Mouse (Mus musculus) hindbrain, embryonic 14.5 days (tissue): ENCODE data around the gene Chd6. TPM values are rescaled to one million over a fixed set of nuclear protein-coding genes. Genes with fewer than 3 reads are reported as not detected.

Source experiments
- ATAC-seq: fragments of 200-750 bp; cut with Nextera tagmentation; 2 replicates; pipeline ENCODE4 v1.8.0; 2017; ENCODE audit warnings: moderate number of reproducible peaks, mild to moderate bottlenecking, moderate TSS enrichment, moderate library complexity; ENCODE audit not compliant: low FRiP score
- DNase-seq: peaks from one replicate; pipeline ENCODE4 v3.0.0-alpha.2; 2015; ENCODE audit warnings: low spot score
- H3K27ac ChIP-seq: fragments of 300-500 bp; sonication (generic); 2 replicates; pipeline ENCODE4 v1.5.1; 2014; ENCODE audit warnings: mild to moderate bottlenecking, moderate library complexity
- H3K27me3 ChIP-seq: fragments of 300-500 bp; sonication (generic); 2 replicates; pipeline ENCODE4 v1.6.1; 2014; ENCODE audit warnings: mild to moderate bottlenecking, low read length, mixed read lengths; ENCODE audit not compliant: control insufficient read depth, insufficient read depth
- H3K36me3 ChIP-seq: fragments of 300-500 bp; sonication (generic); replicated peaks from 2 replicates; pipeline ENCODE4 v1.6.1; 2014; ENCODE audit not compliant: control insufficient read depth, insufficient read depth
- H3K4me1 ChIP-seq: fragments of 300-500 bp; sonication (generic); replicated peaks from 2 replicates; pipeline ENCODE4 v1.6.1; 2014; ENCODE audit warnings: antibody characterized with exemption, low read length, mixed read lengths; ENCODE audit not compliant: control insufficient read depth, insufficient read depth
- H3K4me2 ChIP-seq: fragments of 300-500 bp; sonication (generic); replicated peaks from 2 replicates; pipeline ENCODE4 v1.6.1; 2014; ENCODE audit warnings: mild to moderate bottlenecking, moderate library complexity
- H3K4me3 ChIP-seq: fragments of 300-500 bp; sonication (generic); replicated peaks from 2 replicates; pipeline ENCODE4 v1.5.1; 2014; ENCODE audit warnings: mild to moderate bottlenecking, low read length
- H3K9ac ChIP-seq: fragments of 300-500 bp; sonication (generic); 2 replicates; pipeline ENCODE4 v1.6.1; 2014
- H3K9me3 ChIP-seq: fragments of 300-500 bp; sonication (generic); 2 replicates; pipeline ENCODE4 v1.6.1; 2016; ENCODE audit warnings: low read length; ENCODE audit not compliant: control insufficient read depth
- WGBS: fragments of 180-500 bp; shearing (Covaris S2); extraction: QIAGEN DNeasy Blood & Tissue Kit; methylation state at CpG from one replicate; pipeline ENCODE4 v1.1.7; 2014; 5-methylcytosine and 5-hydroxymethylcytosine counted together
- polyA plus RNA-seq: library from polyadenylated mRNA; unstranded; fragments of >200 nt; fragmentation: Nextera tagmentation; extraction: Ambion mirVana; gene quantifications from 2 replicates; pipeline ENCODE4 v1.2.1, GENCODE M21; 2014

Gene Chd6
- polyA plus RNA-seq, 1 experiment from 2014 or later, result 31.5 TPM

- H3K4me2 ChIP-seq, result no peak overlapping the region
- H3K4me1 ChIP-seq, result peaks cover 18% of the 10 kb centered on the region
- no peak for DNase-seq
- 79% methylated on average over 5 of the region's 5 CpGs for WGBS
- H3K4me3 ChIP-seq, result no peak overlapping the region
- H3K27ac ChIP-seq, result no peak overlapping the region
- H3K36me3 ChIP-seq, result no peaks in the 10 kb centered on the region
- H3K9ac ChIP-seq, result no peak overlapping the region
- no peaks in the 10 kb centered on the region for H3K9me3 ChIP-seq
- H3K27me3 ChIP-seq, result no peaks in the 10 kb centered on the region
- ATAC-seq, result no peak
Observed at GRCm38 (mm10) chr2:161112011-161112410, 3.1 kb upstream of the Chd6 start.

- Histone ChIP-seq H3K27me3 (no peaks in the 10 kb centered on the region), H3K4me1 (peaks cover 23% of the 10 kb centered on the region), H3K36me3 (no peaks in the 10 kb centered on the region), H3K27ac (peak overlapping the region; percentile 87), H3K9ac (peak overlapping the region; percentile 70), H3K4me3 (peak overlapping the region; percentile 94), H3K4me2 (peak overlapping the region; percentile 56), H3K9me3 (no peaks in the 10 kb centered on the region)
- under 1% methylated on average over 26 of the region's 26 CpGs for WGBS
- DNase-seq, result peak; percentile 64
- ATAC-seq, result peak; percentile 24
Observed at GRCm38 (mm10) chr2:161109398-161109821, 535 bp upstream of the Chd6 start.

- 1% methylated on average over 62 of the region's 77 CpGs for WGBS
- Histone ChIP-seq H3K4me3 (peak overlapping the region; percentile 94), H3K36me3 (no peaks in the 10 kb centered on the region), H3K4me2 (peak overlapping the region; percentile 69), H3K9ac (peak overlapping the region; percentile 83), H3K4me1 (peaks cover 23% of the 10 kb centered on the region), H3K9me3 (no peaks in the 10 kb centered on the region), H3K27ac (peak overlapping the region; percentile 95), H3K27me3 (no peaks in the 10 kb centered on the region)
- DNase-seq (peak; percentile 32), ATAC-seq (peak; percentile 68)
Observed at GRCm38 (mm10) chr2:161108085-161108927, 569 bp downstream of the Chd6 start.

GRCm38 (mm10) chr2:161107236-161107635, 1.6 kb downstream of the Chd6 start:
- peaks cover 23% of the 10 kb centered on the region for H3K4me1 ChIP-seq
- 63% methylated on average over 2 of the region's 2 CpGs for WGBS
- DNase-seq, result no peak
- no peak for ATAC-seq
- H3K9ac ChIP-seq, result peak overlapping the region; percentile 83
- no peaks in the 10 kb centered on the region for H3K9me3 ChIP-seq
- H3K27me3 ChIP-seq, result no peaks in the 10 kb centered on the region
- peak overlapping the region; percentile 69 for H3K4me2 ChIP-seq
- H3K4me3 ChIP-seq, result peak overlapping the region; percentile 94
- H3K27ac ChIP-seq, result no peak overlapping the region
- H3K36me3 ChIP-seq, result no peaks in the 10 kb centered on the region

- H3K36me3 ChIP-seq, result no peaks in the 10 kb centered on the region
- H3K4me2 ChIP-seq, result no peak overlapping the region
- no peak for ATAC-seq
- no peaks in the 10 kb centered on the region for H3K9me3 ChIP-seq
- H3K4me1 ChIP-seq, result peaks cover 15% of the 10 kb centered on the region
- DNase-seq, result no peak
- H3K27ac ChIP-seq, result no peak overlapping the region
- no peak overlapping the region for H3K9ac ChIP-seq
- H3K4me3 ChIP-seq, result no peak overlapping the region
- 75% methylated on average over 5 of the region's 5 CpGs for WGBS
- no peaks in the 10 kb centered on the region for H3K27me3 ChIP-seq
Observed at GRCm38 (mm10) chr2:161103769-161104168, 5.1 kb downstream of the Chd6 start.

- ATAC-seq (no peak), DNase-seq (no peak)
- no peak overlapping the region for H3K9ac ChIP-seq
- H3K9me3 ChIP-seq, result no peaks in the 10 kb centered on the region
- peaks cover 6% of the 10 kb centered on the region for H3K4me1 ChIP-seq
- H3K4me3 ChIP-seq, result no peak overlapping the region
- no peak overlapping the region for H3K4me2 ChIP-seq
- 61% methylated on average over 3 of the region's 3 CpGs for WGBS
- no peaks in the 10 kb centered on the region for H3K36me3 ChIP-seq
- no peak overlapping the region for H3K27ac ChIP-seq
- no peaks in the 10 kb centered on the region for H3K27me3 ChIP-seq
Observed at GRCm38 (mm10) chr2:161102102-161102501, 6.8 kb downstream of the Chd6 start.

GRCm38 (mm10) chr2:161097746-161098145, 11.1 kb downstream of the Chd6 start:
- no peak overlapping the region for H3K4me2 ChIP-seq
- no peak overlapping the region for H3K4me3 ChIP-seq
- H3K9me3 ChIP-seq, result no peaks in the 10 kb centered on the region
- H3K36me3 ChIP-seq, result 0 out of 2 replicates have a peak, but pooled peaks cover 5% of the 10 kb centered on the region
- 97% methylated on average over 5 of the region's 5 CpGs for WGBS
- no peak for DNase-seq
- H3K27ac ChIP-seq, result no peak overlapping the region
- ATAC-seq, result no peak
- no peaks in the 10 kb centered on the region for H3K27me3 ChIP-seq
- no peak overlapping the region for H3K9ac ChIP-seq
- no peaks in the 10 kb centered on the region; the same call in 1 of the 2 replicates for H3K4me1 ChIP-seq

- ATAC-seq, result no peak
- H3K27me3 ChIP-seq, result no peaks in the 10 kb centered on the region
- no peak overlapping the region for H3K4me2 ChIP-seq
- 93% methylated on average over 6 of the region's 6 CpGs for WGBS
- no peak overlapping the region for H3K4me3 ChIP-seq
- 0 out of 2 replicates have a peak, but pooled peaks cover 2% of the 10 kb centered on the region for H3K36me3 ChIP-seq
- no peaks in the 10 kb centered on the region for H3K4me1 ChIP-seq
- DNase-seq, result no peak
- H3K27ac ChIP-seq, result no peak overlapping the region
- H3K9ac ChIP-seq, result no peak overlapping the region
- H3K9me3 ChIP-seq, result no peaks in the 10 kb centered on the region
Observed at GRCm38 (mm10) chr2:161090746-161091405, 18.0 kb downstream of the Chd6 start.

GRCm38 (mm10) chr2:161090200-161090599, 18.7 kb downstream of the Chd6 start:
- WGBS, result 71% methylated on average over 3 of the region's 3 CpGs
- DNase-seq, result peak; percentile 65

More at GRCm38 (mm10) chr2:161090200-161090599, 18.7 kb downstream of the Chd6 start:
- no peak overlapping the region for H3K9ac ChIP-seq
- no peak overlapping the region for H3K27ac ChIP-seq
- ATAC-seq, result no peak
- 0 out of 2 replicates have a peak, but pooled peaks cover 5% of the 10 kb centered on the region for H3K4me1 ChIP-seq
- H3K9me3 ChIP-seq, result no peaks in the 10 kb centered on the region
- H3K4me2 ChIP-seq, result no peak overlapping the region
- no peak overlapping the region for H3K4me3 ChIP-seq
- H3K27me3 ChIP-seq, result no peaks in the 10 kb centered on the region
- H3K36me3 ChIP-seq, result no peaks in the 10 kb centered on the region
